Mouse (Mus musculus) limb, embryonic 14.5 days (tissue): ENCODE measurements at regions not wholly inside any gene's neighbourhood (a gene's known extent, or its start where the extent isn't known, plus 50 kb on each side); places are given as distances from the start of the nearest gene placed in this dataset.
A peak's percentile ranks its signal among the peaks of the same experiment; 100 is the strongest.

Source experiments
- ATAC-seq: fragments of 200-750 bp; cut with Nextera tagmentation; 2 replicates; pipeline ENCODE4 v1.8.0; 2017; ENCODE audit warnings: low read depth, moderate number of reproducible peaks, moderate TSS enrichment; ENCODE audit not compliant: low FRiP score
- DNase-seq: peaks from one replicate; pipeline ENCODE4 v3.0.0-alpha.2; 2015; ENCODE audit warnings: low spot score
- H3K27ac ChIP-seq: fragments of 300-500 bp; sonication (generic); replicated peaks from 2 replicates; pipeline ENCODE4 v1.5.1; 2014; ENCODE audit warnings: low read depth, mild to moderate bottlenecking, low read length, moderate library complexity, mixed read lengths
- H3K27me3 ChIP-seq: fragments of 300-500 bp; sonication (generic); 2 replicates; pipeline ENCODE4 v1.6.1; 2014; ENCODE audit warnings: low read length, mixed read lengths; ENCODE audit not compliant: control insufficient read depth, insufficient read depth
- H3K36me3 ChIP-seq: fragments of 300-500 bp; sonication (generic); 2 replicates; pipeline ENCODE4 v1.6.1; 2014; ENCODE audit warnings: mild to moderate bottlenecking, low read length, moderate library complexity, mixed read lengths; ENCODE audit not compliant: control insufficient read depth, insufficient read depth
- H3K4me1 ChIP-seq: fragments of 300-500 bp; sonication (generic); 2 replicates; pipeline ENCODE4 v1.6.1; 2014; ENCODE audit warnings: antibody characterized with exemption, low read length, mixed read lengths; ENCODE audit not compliant: control insufficient read depth, insufficient read depth
- H3K4me2 ChIP-seq: fragments of 300-500 bp; sonication (generic); replicated peaks from 2 replicates; pipeline ENCODE4 v1.6.1; 2014; ENCODE audit warnings: low read depth, mild to moderate bottlenecking, low read length, moderate library complexity; ENCODE audit not compliant: severe bottlenecking
- H3K4me3 ChIP-seq: fragments of 300-500 bp; sonication (generic); replicated peaks from 2 replicates; pipeline ENCODE4 v1.5.1; 2014; ENCODE audit warnings: low read length
- H3K9ac ChIP-seq: fragments of 300-500 bp; sonication (generic); 2 replicates; pipeline ENCODE4 v1.6.1; 2014; ENCODE audit warnings: mild to moderate bottlenecking, low read depth, low read length, moderate library complexity; ENCODE audit not compliant: severe bottlenecking
- H3K9me3 ChIP-seq: fragments of 300-500 bp; sonication (generic); 2 replicates; pipeline ENCODE4 v1.6.1; 2016; ENCODE audit warnings: low read length; ENCODE audit not compliant: control insufficient read depth
- POLR2A ChIP-seq: fragments of 200-500 bp; IDR thresholded peaks from 2 replicates; pipeline ENCODE4 v1.8.0; 2012; ENCODE audit warnings: inconsistent platforms, mild to moderate bottlenecking, moderate library complexity, borderline replicate concordance; ENCODE audit not compliant: insufficient read depth, insufficient read length; ENCODE audit errors: extremely low read depth
- WGBS: fragments of 180-500 bp; shearing (Covaris S2); extraction: QIAGEN DNeasy Blood & Tissue Kit; methylation state at CpG from one replicate; pipeline ENCODE4 v1.1.7; 2014; 5-methylcytosine and 5-hydroxymethylcytosine counted together

GRCm38 (mm10) chr5:57396376-57396775, 321.4 kb upstream of the Pcdh7 start:
- ATAC-seq (no peak), DNase-seq (peak; percentile 39)
- Histone ChIP-seq H3K4me3 (no peak overlapping the region), H3K9ac (no peak overlapping the region), H3K4me2 (no peak overlapping the region), H3K27me3 (no peaks in the 10 kb centered on the region), H3K4me1 (no peaks in the 10 kb centered on the region), H3K36me3 (no peaks in the 10 kb centered on the region), H3K27ac (no peak overlapping the region), H3K9me3 (no peaks in the 10 kb centered on the region)
- TF ChIP-seq POLR2A, result no peak
- 48% methylated on average over 1 of the region's 1 CpGs for WGBS

- H3K4me1 ChIP-seq, result no peaks in the 10 kb centered on the region
- DNase-seq, result no peak
- TF ChIP-seq POLR2A, result no peak
- no peaks in the 10 kb centered on the region for H3K36me3 ChIP-seq
- no peak overlapping the region for H3K4me3 ChIP-seq
- H3K27ac ChIP-seq, result no peak overlapping the region
- WGBS, result 62% methylated on average over 2 of the region's 2 CpGs
- H3K27me3 ChIP-seq, result no peaks in the 10 kb centered on the region
- ATAC-seq, result no peak
- no peaks in the 10 kb centered on the region for H3K9me3 ChIP-seq
- H3K9ac ChIP-seq, result no peak overlapping the region
- no peak overlapping the region for H3K4me2 ChIP-seq
Measured at GRCm38 (mm10) chr5:57418216-57418615, 299.6 kb upstream of the Pcdh7 start.

- no peak for DNase-seq
Measured at GRCm38 (mm10) chr5:57451050-57451449, 266.7 kb upstream of the Pcdh7 start.

GRCm38 (mm10) chr5:57451504-57451903, 266.3 kb upstream of the Pcdh7 start:
- Histone ChIP-seq H3K4me2 (no peak overlapping the region), H3K9ac (no peak overlapping the region), H3K4me1 (no peaks in the 10 kb centered on the region), H3K27ac (no peak overlapping the region), H3K27me3 (no peaks in the 10 kb centered on the region), H3K9me3 (no peaks in the 10 kb centered on the region), H3K36me3 (no peaks in the 10 kb centered on the region), H3K4me3 (no peak overlapping the region)
- DNase-seq (no peak), ATAC-seq (no peak; the same call in 1 of the 2 replicates)
- no peak for TF ChIP-seq POLR2A
- WGBS, result 81% methylated on average over 2 of the region's 2 CpGs

More at GRCm38 (mm10) chr5:57451050-57451449, 266.7 kb upstream of the Pcdh7 start:
- Histone ChIP-seq H3K4me1 (no peaks in the 10 kb centered on the region), H3K4me3 (no peak overlapping the region), H3K9ac (no peak overlapping the region), H3K27ac (no peak overlapping the region), H3K4me2 (no peak overlapping the region), H3K36me3 (no peaks in the 10 kb centered on the region), H3K27me3 (no peaks in the 10 kb centered on the region), H3K9me3 (no peaks in the 10 kb centered on the region)
- 80% methylated on average over 3 of the region's 3 CpGs for WGBS
- TF ChIP-seq POLR2A, result no peak
- peak; percentile 62; the same call in 1 of the 2 replicates for ATAC-seq

GRCm38 (mm10) chr5:57474978-57475377, 242.8 kb upstream of the Pcdh7 start:
- WGBS, result 80% methylated on average over 3 of the region's 3 CpGs
- Histone ChIP-seq H3K4me2 (no peak overlapping the region), H3K9ac (no peak overlapping the region), H3K27ac (no peak overlapping the region), H3K4me3 (no peak overlapping the region), H3K36me3 (no peaks in the 10 kb centered on the region), H3K4me1 (no peaks in the 10 kb centered on the region), H3K27me3 (no peaks in the 10 kb centered on the region), H3K9me3 (no peaks in the 10 kb centered on the region)
- ATAC-seq (no peak), DNase-seq (no peak)
- TF ChIP-seq POLR2A, result no peak

GRCm38 (mm10) chr5:57477860-57478259, 239.9 kb upstream of the Pcdh7 start:
- ATAC-seq (no peak), DNase-seq (no peak)
- no peak overlapping the region for H3K27ac ChIP-seq
- no peak overlapping the region for H3K4me2 ChIP-seq
- H3K9ac ChIP-seq, result no peak overlapping the region
- no peak overlapping the region for H3K4me3 ChIP-seq
- no peak for TF ChIP-seq POLR2A
- H3K9me3 ChIP-seq, result no peaks in the 10 kb centered on the region
- no peaks in the 10 kb centered on the region for H3K4me1 ChIP-seq
- H3K36me3 ChIP-seq, result no peaks in the 10 kb centered on the region
- H3K27me3 ChIP-seq, result no peaks in the 10 kb centered on the region
